Mouse (Mus musculus) E14TG2a.4 (cell line): ENCODE results near the gene Nfib.

Source experiments
- CTCF ChIP-seq: conservative IDR thresholded peaks from 2 replicates; pipeline ENCODE4 v1.5.1; 2014; ENCODE audit warnings: low read length
- NANOG ChIP-seq: IDR thresholded peaks from 2 replicates; pipeline ENCODE4 v1.6.1; 2014; ENCODE audit warnings: borderline replicate concordance, low read length, mixed read lengths
- POU5F1 ChIP-seq: IDR thresholded peaks from 2 replicates; pipeline ENCODE4 v1.6.1; 2014; ENCODE audit warnings: low read length, borderline replicate concordance

- no peak for TF ChIP-seq CTCF
- TF ChIP-seq NANOG = no peak
- no peak for TF ChIP-seq POU5F1
These were observed 323.8 kb downstream of the Nfib start for GRCm38 (mm10) chr4:82381786-82382185.
